Mouse (Mus musculus) G1E (cell line): ENCODE measurements at regions not wholly inside any gene's neighbourhood (a gene's known extent, or its start where the extent isn't known, plus 50 kb on each side); places are given as distances from the start of the nearest gene placed in this dataset.

Source experiments
- CTCF ChIP-seq: IDR thresholded peaks from 2 replicates; pipeline ENCODE4 v1.5.1; 2012; ENCODE audit warnings: low read depth, low read length, inconsistent platforms, mixed read lengths
- GATA1 ChIP-seq: IDR thresholded peaks from 2 replicates; pipeline ENCODE4 v1.6.1; 2012; ENCODE audit warnings: borderline replicate concordance, low read length, inconsistent platforms, mixed read lengths
- POLR2AphosphoS5 ChIP-seq: IDR thresholded peaks from 2 replicates; pipeline ENCODE4 v1.6.1; 2012; ENCODE audit warnings: low read depth, low read length, inconsistent platforms; ENCODE audit not compliant: insufficient replicate concordance
- TAL1 ChIP-seq: conservative IDR thresholded peaks from 2 replicates; pipeline ENCODE4 v1.6.1; 2012; ENCODE audit warnings: low read depth, low read length, inconsistent platforms, mixed read lengths

DNA sequence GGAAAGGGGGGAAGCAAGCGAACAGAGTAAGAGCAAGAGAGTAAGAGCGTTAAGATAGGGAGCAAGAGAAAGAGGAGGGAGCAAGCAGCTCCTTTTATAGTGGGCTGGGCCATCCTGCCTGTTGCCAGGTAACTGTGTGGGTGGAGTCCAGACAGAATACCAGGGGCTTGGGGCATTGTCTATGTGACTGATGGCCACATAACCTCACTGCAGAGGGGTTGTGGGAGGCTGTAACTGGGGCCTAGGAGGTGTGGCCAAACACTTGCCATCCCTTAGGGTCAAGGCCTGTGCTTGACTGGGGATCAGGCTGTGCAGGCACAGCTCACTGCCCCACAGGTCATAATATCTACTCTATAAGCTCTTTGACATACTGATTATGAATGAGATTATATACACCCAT, 76.2 kb upstream of the Abca1 start:
- TF ChIP-seq CTCF: no peak
- TF ChIP-seq GATA1: no peak
- no peak for TF ChIP-seq POLR2AphosphoS5
- no peak for TF ChIP-seq TAL1
